Mouse (Mus musculus) skeletal muscle tissue, adult 2 months (tissue): ENCODE data around the gene Trib3.
"Not testable (repeated sequence)": the region's sequence is repeated elsewhere in the genome, so short reads cannot be mapped to it uniquely, and the experiment has no call there.

Experiments used
- DNase-seq: peaks from one replicate; pipeline ENCODE4 v3.0.0-alpha.2; 2012; ENCODE audit warnings: low read depth, low spot score

Trib3 gene

GRCm38 (mm10) chr2:152343329-152344213 lies at the start of gene Trib3:
Gene Trib3, minus strand, starts transcription at chr2:152344032.
- peak; percentile 46 for DNase-seq

- DNase-seq: no peak
Measured at GRCm38 (mm10) chr2:152393225-152394017, 49.6 kb upstream of the Trib3 start.

GRCm38 (mm10) chr2:152392786-152393185 lies 49.0 kb upstream of the Trib3 start:
- peak; percentile 30 for DNase-seq

GRCm38 (mm10) chr2:152384191-152384590 lies 40.4 kb upstream of the Trib3 start:
- DNase-seq: no peak

- no peak for DNase-seq
Measured at GRCm38 (mm10) chr2:152376345-152376741, 32.5 kb upstream of the Trib3 start, which contains the start of gene Nrsn2. Gene Nrsn2, minus strand, starts transcription at chr2:152376638.

- DNase-seq: no peak
Measured at GRCm38 (mm10) chr2:152375652-152376344, 32.0 kb upstream of the Trib3 start.

- no peak for DNase-seq
Measured at GRCm38 (mm10) chr2:152373547-152373946, 29.7 kb upstream of the Trib3 start.

- no peak for DNase-seq
Measured at GRCm38 (mm10) chr2:152372661-152373060, 28.8 kb upstream of the Trib3 start.

GRCm38 (mm10) chr2:152372104-152372503 lies 28.3 kb upstream of the Trib3 start:
- DNase-seq: no peak

- peak; percentile 53 for DNase-seq
Measured at GRCm38 (mm10) chr2:152368532-152369140, 24.8 kb upstream of the Trib3 start.

- no peak for DNase-seq
Measured at GRCm38 (mm10) chr2:152367917-152368316, 24.1 kb upstream of the Trib3 start.

GRCm38 (mm10) chr2:152363245-152364147 lies 19.7 kb upstream of the Trib3 start:
- DNase-seq: peak; percentile 50

GRCm38 (mm10) chr2:152361193-152361592 lies 17.4 kb upstream of the Trib3 start:
- no peak for DNase-seq

- DNase-seq: peak; percentile 73
Measured at GRCm38 (mm10) chr2:152360271-152360775, 16.5 kb upstream of the Trib3 start.

GRCm38 (mm10) chr2:152359616-152360015 lies 15.8 kb upstream of the Trib3 start:
- DNase-seq: no peak

- DNase-seq: not testable (repeated sequence)
Measured at GRCm38 (mm10) chr2:152358977-152359376, 15.1 kb upstream of the Trib3 start.

- DNase-seq: no peak
Measured at GRCm38 (mm10) chr2:152357254-152357653, 13.4 kb upstream of the Trib3 start.

GRCm38 (mm10) chr2:152349842-152350540 lies 6.2 kb upstream of the Trib3 start:
- DNase-seq: no peak

GRCm38 (mm10) chr2:152349205-152349604 lies 5.4 kb upstream of the Trib3 start:
- no peak for DNase-seq
